Mouse (Mus musculus) ES-E14 (cell line): Measurements from ENCODE around the gene Nkapd1. TPM values are rescaled to one million over a fixed set of nuclear protein-coding genes. Genes with fewer than 3 reads are reported as not detected.

Experiments used
- DNase-seq: peaks from one replicate; pipeline ENCODE4 v3.0.0-alpha.2; 2013; ENCODE audit warnings: low read depth, low spot score
- H3K27ac ChIP-seq: 2 replicates; pipeline ENCODE4 v1.5.1; 2012; ENCODE audit warnings: low read depth, mild to moderate bottlenecking, low read length, moderate library complexity, mixed read lengths; ENCODE audit not compliant: poor library complexity, insufficient read depth, severe bottlenecking
- H3K36me3 ChIP-seq: 2 replicates; pipeline ENCODE4 v1.6.1; 2012; ENCODE audit warnings: mild to moderate bottlenecking, low read length, moderate library complexity, mixed read lengths; ENCODE audit not compliant: control insufficient read depth, poor library complexity, insufficient read depth, severe bottlenecking
- H3K4me1 ChIP-seq, 2 experiments: fragments of 150-350 bp in 1 of 2; sonication (generic) in 1 of 2; 2 replicates each; pipeline ENCODE4 v1.6.1; 2012; ENCODE audit warnings: low read length in 2 of 2, mild to moderate bottlenecking in 1 of 2, mixed read lengths in 1 of 2; ENCODE audit not compliant: control insufficient read depth in 2 of 2, insufficient read depth in 2 of 2, poor library complexity in 1 of 2
- H3K4me3 ChIP-seq, 2 experiments: fragments of 150-350 bp in 1 of 2; sonication (generic) in 1 of 2; 2 replicates each; pipeline ENCODE4 v1.5.1; 2012; ENCODE audit warnings: low read length in 2 of 2, low read depth in 1 of 2, mild to moderate bottlenecking in 1 of 2, mixed read lengths in 1 of 2; ENCODE audit not compliant: insufficient read depth in 1 of 2, poor library complexity in 1 of 2, severe bottlenecking in 1 of 2
- H3K9ac ChIP-seq: 2 replicates; pipeline ENCODE4 v1.6.1; 2012; ENCODE audit warnings: low read depth, mild to moderate bottlenecking, low read length, mixed read lengths; ENCODE audit not compliant: poor library complexity, insufficient read depth, severe bottlenecking
- H3K9me3 ChIP-seq: fragments of 150-350 bp; sonication (generic); 2 replicates; pipeline ENCODE4 v1.6.1; 2012; ENCODE audit warnings: low read depth, mild to moderate bottlenecking, low read length; ENCODE audit not compliant: control insufficient read depth, insufficient read depth
- CHD2 ChIP-seq: IDR thresholded peaks from 2 replicates; pipeline ENCODE4 v1.6.1; 2014; ENCODE audit warnings: mild to moderate bottlenecking, low read depth, low read length, inconsistent platforms
- HCFC1 ChIP-seq: IDR thresholded peaks from 2 replicates; pipeline ENCODE4 v1.6.1; 2012; ENCODE audit warnings: low read length, inconsistent platforms, borderline replicate concordance; ENCODE audit not compliant: insufficient read depth
- MAFK ChIP-seq: IDR thresholded peaks from 2 replicates; pipeline ENCODE4 v1.6.1; 2014; ENCODE audit warnings: mild to moderate bottlenecking, low read depth, low read length, inconsistent platforms; ENCODE audit not compliant: insufficient read depth
- ZC3H11A ChIP-seq: IDR thresholded peaks from 2 replicates; pipeline ENCODE4 v1.6.1; 2012; ENCODE audit warnings: low read depth, mild to moderate bottlenecking, inconsistent platforms, low read length, borderline replicate concordance
- ZNF384 ChIP-seq: IDR thresholded peaks from 2 replicates; pipeline ENCODE4 v1.6.1; 2012; ENCODE audit warnings: low read depth, low read length, inconsistent platforms
- in situ Hi-C, 2 experiments: fragments of 600-800 bp; cut with MboI; formaldehyde crosslinking; loops; one replicate each; pipeline ENCODE4 v1.15.1; 2025; ENCODE audit warnings: low sequenced_read_pairs in 2 of 2, inconsistent platforms in 1 of 2; ENCODE audit not compliant: unreplicated experiment in 2 of 2
- total RNA-seq: library from RNA; depleted of rRNA; stranded (reverse); fragments of 300-350 nt; gene quantifications from 2 replicates; pipeline ENCODE4 v1.2.3, GENCODE M21; 2012

Nkapd1 gene
- total RNA-seq, 1 experiment: 16.1 TPM

- peak; percentile 70 for DNase-seq
Measured at GRCm38 (mm10) chr9:50659392-50660217, 42.3 kb upstream of the Nkapd1 start, which contains the start of gene Dlat. Gene Dlat (minus strand): TSS chr9:50659780.

GRCm38 (mm10) chr9:50658941-50659388 is 41.7 kb upstream of the Nkapd1 start:
- DNase-seq: peak; percentile 30
- in situ Hi-C loops: no loop called here

More at GRCm38 (mm10) chr9:50659392-50660217, 42.3 kb upstream of the Nkapd1 start, which contains the start of gene Dlat:
- in situ Hi-C loops: no loop called here
- Histone ChIP-seq H3K9me3 (no peaks in the 10 kb centered on the region), H3K36me3 (peaks cover 2% of the 10 kb centered on the region; the same call in 1 of the 2 replicates), H3K9ac (peak within 1 kb of the TSS; percentile 89), H3K4me3 (peak within 1 kb of the TSS; percentile 83 to 100), H3K4me1 (peaks cover 2% of the 10 kb centered on the region in 2 experiments; a peak in 1 of 4 replicates), H3K27ac (peak within 1 kb of the TSS; percentile 18; the same call in 1 of the 2 replicates)
- no peak for TF ChIP-seq MAFK
- TF ChIP-seq CHD2: no peak
- TF ChIP-seq ZC3H11A: no peak
- no peak for TF ChIP-seq ZNF384
- no peak for TF ChIP-seq HCFC1

GRCm38 (mm10) chr9:50658391-50658790 is 41.1 kb upstream of the Nkapd1 start:
- DNase-seq: no peak
- H3K27ac ChIP-seq: no peak overlapping the region

More at GRCm38 (mm10) chr9:50658941-50659388, 41.7 kb upstream of the Nkapd1 start:
- TF ChIP-seq ZNF384 (no peak), ZC3H11A (no peak)
- peak overlapping the region; percentile 89 for H3K9ac ChIP-seq
- peaks cover 2% of the 10 kb centered on the region; the same call in 1 of the 2 replicates for H3K36me3 ChIP-seq
- no peaks in the 10 kb centered on the region for H3K9me3 ChIP-seq
- H3K27ac ChIP-seq: no peak overlapping the region
- H3K4me3 ChIP-seq: peak overlapping the region; percentile 83 to 100
- peaks cover 2% of the 10 kb centered on the region in 2 experiments; a peak in 1 of 4 replicates for H3K4me1 ChIP-seq

GRCm38 (mm10) chr9:50650503-50650902 is 33.2 kb upstream of the Nkapd1 start:
- Histone ChIP-seq H3K4me3 (no peak overlapping the region), H3K36me3 (peaks cover 13% of the 10 kb centered on the region), H3K9ac (no peak overlapping the region), H3K4me1 (no peaks in the 10 kb centered on the region), H3K9me3 (no peaks in the 10 kb centered on the region), H3K27ac (no peak overlapping the region)
- in situ Hi-C loops: no loop called here
- TF ChIP-seq ZC3H11A (no peak), ZNF384 (no peak), MAFK (no peak), CHD2 (no peak), HCFC1 (no peak)
- DNase-seq: no peak

More at GRCm38 (mm10) chr9:50658391-50658790, 41.1 kb upstream of the Nkapd1 start:
- Histone ChIP-seq H3K9ac (peak overlapping the region; percentile 89; the same call in 1 of the 2 replicates), H3K4me1 (peaks cover 2% of the 10 kb centered on the region in 2 experiments; a peak in 1 of 4 replicates), H3K36me3 (peaks cover 2% of the 10 kb centered on the region; the same call in 1 of the 2 replicates), H3K9me3 (no peaks in the 10 kb centered on the region), H3K4me3 (peak overlapping the region; percentile 83 to 100)
- in situ Hi-C loops: no loop called here
- no peak for TF ChIP-seq MAFK
- no peak for TF ChIP-seq ZC3H11A
- TF ChIP-seq ZNF384: no peak
- no peak for TF ChIP-seq CHD2
